Mouse (Mus musculus) frontal cortex, adult 2 months (tissue): ENCODE measurements around the gene Xrcc4. TPM values are rescaled to one million over a fixed set of nuclear protein-coding genes. Genes with fewer than 3 reads are reported as not detected.

Source experiments
- DNase-seq, 2 experiments: peaks; one replicate each; pipeline ENCODE4 v3.0.0; 2022; ENCODE audit warnings: low spot score in 1 of 2; ENCODE audit errors: extremely low spot score in 1 of 2
- polyA plus RNA-seq: library from polyadenylated mRNA; depleted of rRNA; stranded (reverse); fragments of >200 nt; gene quantifications from 2 replicates; pipeline ENCODE4 v1.2.3, GENCODE M21; 2012; rRNA removed

Gene Xrcc4
- polyA plus RNA-seq, 1 experiment, result 12.2 TPM

DNA sequence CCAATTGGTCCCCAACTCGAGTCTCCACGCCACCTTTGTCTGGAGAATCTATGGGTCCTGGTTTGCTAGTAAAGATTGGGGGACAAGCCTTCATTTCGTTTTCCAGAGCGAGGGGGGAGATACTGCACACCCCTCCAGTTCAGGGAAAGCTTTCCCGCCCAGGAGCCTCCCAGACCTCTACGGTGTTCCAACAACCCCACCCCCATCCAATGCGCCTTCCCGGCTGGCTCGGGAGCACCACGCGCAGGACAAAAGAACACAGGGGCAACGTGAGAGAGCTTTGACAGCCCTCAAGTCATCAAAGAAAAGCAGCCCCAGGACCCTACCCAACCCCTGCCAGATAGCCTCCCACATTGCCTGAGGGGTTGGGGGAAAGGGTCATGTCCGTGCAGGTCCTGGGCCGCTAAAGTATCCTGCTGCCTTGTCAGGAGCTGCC, 348.3 kb downstream of the Xrcc4 start:
- DNase-seq, result peak in 1 of 2 experiments; percentile 17

DNA sequence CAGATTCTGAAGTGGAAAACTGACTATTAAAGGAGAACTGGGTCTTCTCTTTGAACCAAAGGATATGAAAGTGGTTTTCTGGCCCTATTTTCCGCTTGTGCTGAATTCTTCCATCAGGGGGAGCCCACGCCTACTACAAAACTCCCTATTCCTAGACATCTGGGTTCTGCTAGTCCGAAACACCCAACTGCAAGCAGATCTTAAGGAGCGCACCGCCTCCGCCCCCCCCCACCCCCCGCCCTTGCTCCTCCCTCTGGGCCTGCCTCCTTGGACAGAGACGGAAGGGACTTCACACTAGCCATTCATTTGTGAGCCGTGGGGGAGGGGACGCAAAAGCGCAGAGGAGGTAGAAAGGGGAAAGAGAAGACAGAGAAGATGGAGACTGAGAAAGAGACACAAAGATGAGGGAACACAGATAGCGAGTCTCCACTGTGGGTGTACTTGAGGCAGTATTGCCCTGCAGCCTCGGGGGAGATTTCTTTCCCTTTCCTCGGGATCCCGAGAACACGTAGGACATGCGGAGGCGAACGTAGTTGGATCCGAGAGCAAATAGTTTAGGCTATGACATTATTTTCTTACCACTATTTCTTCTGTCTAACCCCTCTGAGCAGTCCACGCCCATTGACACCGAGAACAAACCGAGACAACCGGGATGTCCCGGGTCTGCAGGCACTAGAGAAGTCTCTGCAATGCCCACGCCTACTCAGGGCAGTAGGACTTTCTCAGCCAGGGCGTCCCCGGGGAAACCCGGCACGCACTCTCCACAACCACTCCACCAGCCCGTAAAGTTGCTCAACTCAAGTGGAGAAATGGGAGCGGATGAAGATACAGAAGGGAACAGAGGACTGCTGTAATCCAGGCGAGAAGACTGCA, 348.9 kb downstream of the Xrcc4 start:
- DNase-seq, result peak; percentile 64 to 87

DNA sequence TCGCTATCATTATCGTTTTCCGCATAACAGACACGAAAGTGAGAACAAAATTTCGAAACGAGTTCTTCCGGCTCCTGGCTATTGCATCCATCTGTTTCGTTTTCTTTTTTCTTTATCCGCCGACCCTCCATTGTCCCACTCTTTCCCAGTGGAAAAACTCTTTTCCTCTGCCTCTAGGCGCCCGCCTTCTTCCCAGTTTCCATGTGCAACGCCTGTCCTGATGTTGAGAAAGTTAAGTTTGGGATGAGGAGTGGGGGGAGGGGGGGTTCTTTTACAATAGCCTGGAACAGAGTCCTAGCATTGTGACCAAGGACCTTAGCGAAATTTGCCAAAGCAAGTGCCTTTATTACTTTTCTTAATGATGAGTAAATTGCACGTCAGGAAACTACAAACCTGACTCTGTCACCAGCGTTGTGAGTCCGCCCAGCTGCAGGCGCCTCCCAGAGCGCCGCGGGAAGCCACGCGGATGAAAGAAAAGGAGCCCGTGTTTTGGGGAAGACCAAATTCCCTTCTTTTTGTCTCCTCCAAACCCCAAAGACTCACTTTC, 349.6 kb downstream of the Xrcc4 start:
- peak in 1 of 2 experiments; percentile 11 for DNase-seq

DNA sequence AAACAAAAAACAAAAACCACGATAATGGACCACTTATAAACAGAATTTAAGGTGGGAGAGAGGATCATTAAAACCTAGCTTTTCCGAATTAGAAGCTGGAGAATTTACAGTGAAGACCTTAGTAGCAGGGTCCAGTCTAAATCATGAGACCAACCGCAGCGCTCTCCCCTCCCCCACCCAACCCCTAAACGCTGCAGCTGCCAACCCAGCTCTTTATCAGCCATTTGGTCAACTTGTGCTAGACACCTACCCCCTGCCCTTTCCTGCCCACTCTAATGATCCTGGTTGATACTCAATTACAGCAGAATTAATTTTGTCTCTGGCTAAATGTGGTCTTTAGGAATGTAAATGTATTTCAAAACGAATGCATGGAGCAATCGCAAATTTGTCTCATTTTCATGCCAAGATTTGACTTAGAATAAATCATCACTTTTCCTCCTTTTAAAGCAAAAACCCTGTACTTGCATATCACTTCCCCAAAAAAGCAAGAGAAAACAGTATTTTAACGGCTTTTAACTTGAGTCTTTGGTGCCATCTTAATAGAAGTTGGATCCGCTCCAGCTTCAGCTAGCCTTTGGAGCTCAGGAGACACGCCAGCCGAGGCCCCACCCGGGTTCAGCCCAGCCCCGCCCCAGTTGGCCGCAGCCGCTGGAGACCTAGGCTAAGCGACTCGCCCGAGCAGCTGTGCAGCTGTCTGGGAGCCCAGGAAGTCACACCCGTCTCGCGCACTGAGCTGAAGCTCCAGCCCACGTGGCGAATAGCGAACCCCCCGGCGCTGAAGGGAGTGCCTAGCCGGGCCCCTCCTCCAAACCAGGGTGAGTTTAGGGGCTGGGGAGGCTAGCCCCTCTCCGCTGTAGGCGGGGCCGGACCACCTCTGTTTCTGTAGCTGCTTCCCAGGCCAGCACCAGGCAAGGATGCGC, 350.4 kb downstream of the Xrcc4 start:
- peak; percentile 35 to 61 for DNase-seq

DNA sequence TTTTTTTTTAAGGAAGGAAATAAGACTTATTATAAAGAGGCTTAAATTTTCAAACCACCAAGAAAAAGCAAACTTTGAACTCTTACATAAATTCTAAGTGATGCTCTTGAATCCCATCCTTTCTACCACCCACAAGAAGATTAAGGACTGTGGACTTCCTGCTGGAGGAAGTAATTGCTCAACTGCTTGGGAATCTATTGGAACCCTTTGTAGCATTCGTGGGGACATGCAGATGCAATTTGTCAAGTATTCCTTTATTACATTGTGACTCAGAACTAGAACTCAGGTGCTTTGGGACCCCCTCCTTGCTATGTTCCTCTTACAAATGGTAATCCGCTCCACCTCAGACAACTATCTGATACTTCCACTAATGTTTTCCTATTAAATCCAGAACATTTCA, 351.1 kb downstream of the Xrcc4 start:
- DNase-seq, result no peak

DNA sequence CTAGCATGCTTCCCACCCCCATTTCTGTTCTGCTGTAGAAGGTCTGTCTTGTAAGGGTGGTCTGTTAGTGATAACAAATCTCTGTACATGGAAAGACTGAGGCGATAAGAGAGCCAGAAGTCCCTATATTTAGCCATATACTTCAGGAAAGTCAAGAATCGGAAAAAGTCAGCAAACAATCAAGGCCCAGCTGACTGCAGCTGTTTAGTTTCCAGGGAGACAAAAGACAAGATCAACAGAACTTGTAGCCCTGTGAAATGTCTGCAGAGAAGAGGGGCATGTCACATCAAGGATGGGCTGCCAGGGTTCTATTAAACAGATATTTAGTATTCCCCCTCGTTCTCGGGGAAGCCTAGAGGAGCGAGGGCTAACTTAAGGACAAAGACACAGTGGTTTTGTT, 354.3 kb downstream of the Xrcc4 start:
- no peak for DNase-seq

DNA sequence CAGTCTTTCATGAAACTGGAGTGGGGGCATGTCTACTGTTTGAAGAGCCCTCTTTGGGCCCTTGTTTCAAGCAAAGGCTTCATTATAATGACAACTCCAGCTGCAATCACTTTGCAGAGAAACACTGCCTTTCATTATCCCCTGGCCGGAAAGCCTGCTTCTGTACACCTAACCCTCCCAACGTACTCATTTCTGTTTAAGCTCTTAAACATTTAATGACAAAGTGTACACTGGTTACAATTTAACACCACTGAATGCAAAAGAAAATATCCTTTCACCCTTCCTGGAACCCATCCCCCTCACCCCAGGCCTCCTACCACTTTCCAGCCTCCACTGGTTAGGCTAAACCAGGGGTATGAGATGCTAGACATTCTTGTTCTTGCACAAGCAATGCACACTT, 362.9 kb downstream of the Xrcc4 start:
- DNase-seq, result no peak

Other genes with a start within 250 kb of the Xrcc4 start
- gene Tmem167, start 485 bp downstream of the Xrcc4 start, polyA plus RNA-seq, result 12.2 and 13.2 TPM in 2 replicates